Mouse (Mus musculus) lung, postnatal 10 days (tissue): ENCODE results near the gene Ttc7.
A peak's percentile ranks its signal among the peaks of the same experiment; 100 is the strongest.

Experiments
- DNase-seq: peaks from one replicate; pipeline ENCODE4 v3.0.0; 2021

Ttc7 gene

GRCm38 (mm10) chr17:87369270-87369759 is 86.6 kb downstream of the Ttc7 start:
- DNase-seq = no peak

DNA sequence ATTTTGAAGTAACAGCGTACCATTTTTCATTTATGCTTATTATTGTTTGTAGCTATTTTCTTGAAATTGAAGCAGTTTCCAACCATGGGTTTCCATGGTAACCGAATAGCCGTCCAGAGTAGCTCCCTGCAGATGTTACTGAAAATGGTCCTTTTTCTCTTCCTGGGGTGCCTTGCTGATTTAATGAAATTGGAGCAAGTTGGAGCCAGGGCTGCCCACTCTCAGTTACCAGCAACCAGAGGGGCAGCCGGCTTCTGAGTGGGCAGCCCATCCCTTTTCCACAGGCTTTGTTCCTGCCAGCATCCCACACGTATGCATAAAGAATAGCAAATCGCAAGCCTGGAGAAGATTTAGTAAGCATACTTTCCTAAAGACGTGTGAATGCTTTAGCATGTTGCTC is 89.5 kb downstream of the Ttc7 start:
- no peak for DNase-seq

DNA sequence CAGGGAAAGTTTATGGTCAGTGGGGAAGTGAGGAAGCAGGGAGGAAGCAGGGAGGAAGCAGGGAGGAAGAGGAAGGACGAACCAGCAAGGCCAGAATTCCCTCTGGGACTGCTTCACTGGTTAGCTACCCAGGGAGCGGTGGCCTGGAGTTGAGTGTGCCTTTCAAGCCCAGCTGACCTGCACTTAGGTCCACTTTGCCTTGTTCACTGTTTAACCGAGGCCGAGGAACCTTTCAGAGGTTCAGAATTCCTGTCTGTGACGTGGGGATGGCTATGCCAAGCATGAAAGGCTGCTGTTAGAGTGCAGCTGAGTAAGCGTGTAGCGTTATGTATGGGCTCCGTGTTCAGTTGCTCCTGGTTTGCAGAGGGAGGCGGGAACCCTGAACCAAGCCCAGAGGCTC is 90.6 kb downstream of the Ttc7 start:
- DNase-seq = no peak

- DNase-seq = peak; percentile 79
These were observed 93.3 kb downstream of the Ttc7 start for GRCm38 (mm10) chr17:87375941-87376511.

- no peak for DNase-seq
These were observed 94.3 kb downstream of the Ttc7 start for GRCm38 (mm10) chr17:87376831-87377471.

GRCm38 (mm10) chr17:87377536-87377935 is 94.8 kb downstream of the Ttc7 start:
- DNase-seq = peak; percentile 53

GRCm38 (mm10) chr17:87378354-87379159 is 95.9 kb downstream of the Ttc7 start:
- peak; percentile 36 for DNase-seq

DNA sequence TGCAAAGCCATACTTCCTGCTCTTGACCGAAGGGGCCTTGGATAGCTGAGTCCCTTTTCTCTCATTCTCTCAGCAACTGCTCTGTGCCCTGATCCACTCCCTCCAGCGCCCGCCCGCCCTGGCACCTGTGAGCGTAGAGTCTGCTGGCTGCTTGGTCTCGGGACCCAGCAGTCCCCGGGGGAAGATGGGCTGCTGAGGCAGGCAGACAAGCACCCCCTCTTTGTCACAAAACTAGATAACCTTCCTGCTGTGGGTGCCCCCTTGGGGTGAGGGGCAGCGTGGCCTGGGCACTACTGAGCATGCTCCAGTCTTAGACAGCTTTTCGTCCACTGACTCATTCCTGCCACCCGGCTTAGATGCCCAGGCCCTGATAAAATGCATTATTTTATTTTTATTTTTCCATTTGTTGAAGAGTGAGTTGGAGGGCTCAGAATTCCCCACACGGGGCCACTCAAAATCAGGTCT is 96.5 kb downstream of the Ttc7 start:
- no peak for DNase-seq

- peak; percentile 79 for DNase-seq
These were observed 97.1 kb downstream of the Ttc7 start for GRCm38 (mm10) chr17:87379821-87380220.

- no peak for DNase-seq
These were observed 98.0 kb downstream of the Ttc7 start for GRCm38 (mm10) chr17:87380681-87381080.

- DNase-seq = no peak
These were observed 103.1 kb downstream of the Ttc7 start for GRCm38 (mm10) chr17:87385835-87386234.

- peak; percentile 57 for DNase-seq
These were observed 104.4 kb downstream of the Ttc7 start for GRCm38 (mm10) chr17:87387068-87387467.

- DNase-seq = peak; percentile 68
These were observed 108.6 kb downstream of the Ttc7 start for GRCm38 (mm10) chr17:87391242-87391641.

GRCm38 (mm10) chr17:87397088-87397487 is 114.4 kb downstream of the Ttc7 start:
- DNase-seq = no peak

- no peak for DNase-seq
These were observed 119.8 kb downstream of the Ttc7 start for GRCm38 (mm10) chr17:87402444-87402843.

GRCm38 (mm10) chr17:87403462-87403861 is 120.8 kb downstream of the Ttc7 start:
- DNase-seq = no peak

DNA sequence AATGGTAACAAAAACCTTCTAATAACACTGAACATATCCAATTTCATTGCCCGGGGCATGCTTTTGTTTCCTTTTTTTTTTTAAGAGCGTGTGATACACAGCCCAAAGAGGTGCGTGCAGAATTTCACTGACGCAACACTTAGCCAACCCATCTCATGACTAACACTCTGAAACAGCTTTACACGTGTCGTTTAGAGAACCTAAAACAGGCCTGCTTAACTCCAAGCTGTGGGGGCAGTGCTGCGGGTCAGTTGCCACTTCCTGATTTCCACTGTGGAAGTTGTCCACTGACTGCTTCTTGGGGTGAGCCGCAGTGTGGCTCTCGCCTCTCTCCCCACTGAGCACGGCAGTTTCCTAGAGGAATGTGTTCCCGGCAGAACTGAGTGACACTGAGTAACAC is 122.9 kb downstream of the Ttc7 start:
- DNase-seq = no peak

- no peak for DNase-seq
These were observed 124.0 kb downstream of the Ttc7 start for GRCm38 (mm10) chr17:87406646-87407045.

GRCm38 (mm10) chr17:87418082-87418481 is 135.4 kb downstream of the Ttc7 start:
- DNase-seq = no peak

GRCm38 (mm10) chr17:87427511-87427910 is 144.8 kb downstream of the Ttc7 start, which contains the start of gene Stpg4:
Gene Stpg4, minus strand, starts transcription at chr17:87427741.
- DNase-seq = no peak

DNA sequence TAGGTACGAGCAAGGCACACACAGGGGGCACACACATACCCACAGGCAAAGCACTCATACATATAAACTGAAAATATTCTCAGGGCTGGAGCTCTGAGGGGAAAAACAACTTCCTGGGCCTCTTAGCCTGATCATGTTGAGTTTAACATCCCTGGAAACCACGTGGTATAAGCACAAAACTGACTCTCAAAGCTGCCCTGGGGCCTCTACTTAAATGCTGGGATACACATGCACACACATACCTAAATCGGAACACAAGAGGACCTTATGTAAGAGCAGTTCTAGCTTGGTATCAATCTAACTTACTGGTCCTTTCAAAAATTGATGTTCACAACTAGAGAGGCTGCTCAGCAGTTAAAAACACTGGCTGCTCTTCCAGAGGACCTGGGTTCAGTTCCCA is 146.7 kb downstream of the Ttc7 start:
- no peak for DNase-seq
